12 mouse cellular contexts compared by ENCODE assay signal in genomic region chr7:72442001-72442400, GRCm38 (mm10).
DNase-seq lines count a peak whose midpoint lies in the region; ATAC-seq and TF ChIP-seq lines count a peak whose summit lies in the region.
"Had no signal": no experiment of that assay in that cellular context is flagged by ENCODE, and none has a peak within 500 bp of the region (broad histone marks: within the 10 kb centered on the region; RNA-seq: fewer than 3 reads in every experiment).

No protein-coding gene starts in this region.

- no peaks in the 10 kb centered on the region for H3K27me3 ChIP-seq in hindbrain, embryonic 16.5 days (replicated peaks; ENCODE audit: control insufficient read depth, insufficient read depth, low read length)
- no peaks in the 10 kb centered on the region for H3K27me3 ChIP-seq in hindbrain, embryonic 10.5 days (ENCODE audit: insufficient read depth, poor library complexity, severe bottlenecking)
- H3K27me3 ChIP-seq in Patski: no peaks in the 10 kb centered on the region
- H3K27me3 ChIP-seq: neural tube, embryonic 12.5 days had no signal

- H3K36me3 ChIP-seq in hindbrain, embryonic 16.5 days (ENCODE audit: control insufficient read depth, insufficient read depth, low read length): no peaks in the 10 kb centered on the region
- no peaks in the 10 kb centered on the region for H3K36me3 ChIP-seq in hindbrain, embryonic 10.5 days
- H3K36me3 ChIP-seq: neural tube, embryonic 12.5 days had no signal

- ATAC-seq in hindbrain, embryonic 16.5 days: 0 out of 2 replicates have a peak, but pooled peaks have one; percentile 27
- ATAC-seq in Patski: peak; percentile 48
- ATAC-seq in activated CD4-positive, CD25-positive, alpha-beta regulatory T cell, adult 4 months: no peak

- POLR2A ChIA-PET in Patski (lab: Charles Lee): interaction anchor here (0.9 kb wide), 1 partner anchor 153 kb away, joined by 3 read pairs; no protein-coding TSS in a partner anchor

- WGBS in hindbrain, embryonic 16.5 days: 60% methylated on average over 5 of the region's 5 CpGs
- WGBS in hindbrain, embryonic 10.5 days: 94% methylated on average over 5 of the region's 5 CpGs

- in situ Hi-C loops in Patski (cut with MboI; ENCODE audit: low pct_unique_long_range_greater_than_20kb): no loop called here

- H3K9me3 ChIP-seq in hindbrain, embryonic 16.5 days (ENCODE audit: control insufficient read depth, low read length): no peaks in the 10 kb centered on the region
- no peaks in the 10 kb centered on the region for H3K9me3 ChIP-seq in hindbrain, embryonic 10.5 days
- H3K9me3 ChIP-seq: neural tube, embryonic 12.5 days had no signal

- intact Hi-C loops in heart, postnatal 10 days (cut with DNase I): no loop called here

- no peak overlapping the region for H3K4me3 ChIP-seq in hindbrain, embryonic 16.5 days (ENCODE audit: low read length)
- H3K4me3 ChIP-seq in hindbrain, embryonic 10.5 days: no peak overlapping the region
- H3K4me3 ChIP-seq: neural tube, embryonic 12.5 days had no signal

- CTCF ChIA-PET in Patski (lab: Charles Lee): interaction anchor here (1.1 to 1.2 kb wide), 2 partner anchors 8 to 77 kb away, joined by 3 to 4 read pairs; no protein-coding TSS in a partner anchor

- H3K27ac ChIP-seq in hindbrain, embryonic 16.5 days (ENCODE audit: low read depth, low read length): no peak overlapping the region
- no peak overlapping the region for H3K27ac ChIP-seq in hindbrain, embryonic 10.5 days
- H3K27ac ChIP-seq: macrophage; neural tube, embryonic 12.5 days had no signal

- no peak overlapping the region for H3K4me2 ChIP-seq in hindbrain, embryonic 16.5 days (ENCODE audit: low read length)
- H3K4me2 ChIP-seq: neural tube, embryonic 12.5 days had no signal

- no peaks in the 10 kb centered on the region for H3K4me1 ChIP-seq in hindbrain, embryonic 16.5 days (ENCODE audit: control insufficient read depth, insufficient read depth, low read depth, low read length)
- H3K4me1 ChIP-seq in hindbrain, embryonic 10.5 days (replicated peaks): 0 out of 2 replicates have a peak, but pooled peaks cover 3% of the 10 kb centered on the region
- H3K4me1 ChIP-seq: neural tube, embryonic 12.5 days had no signal

- no peak overlapping the region for H3K9ac ChIP-seq in hindbrain, embryonic 16.5 days (ENCODE audit: low read depth, low read length)
- H3K9ac ChIP-seq: neural tube, embryonic 12.5 days had no signal

- TF ChIP-seq CTCF in Patski (IDR thresholded peaks at IDR 0.05): no peak

- DNase-seq in hindbrain, embryonic 10.5 days (ENCODE audit: low spot score): no peak
- DNase-seq in 3T3-L1 (ENCODE audit: low read depth, low spot score) (peak; percentile 95), Patski (ENCODE audit: low read depth, low spot score) (peak; percentile 73)
- DNase-seq in heart, postnatal 10 days: peak; percentile 45 to 51
- no peak for DNase-seq in testis, postnatal 10 days (ENCODE audit: low spot score)
- DNase-seq: adrenal gland, adult 8-10 months; cerebellum, adult 9-11 months; thymus, postnatal 14 days had no signal

Comparison
In these comparisons a context has a peak if more than half of its experiments do, and no peak if none do; other contexts are left out.
1. DNase-seq: peak in 3T3-L1 (single experiment), Patski (single experiment) and heart, postnatal 10 days (2 of 2); none in hindbrain, embryonic 10.5 days (single experiment) and testis, postnatal 10 days (single experiment).